Mouse (Mus musculus): ENCODE data around the gene Ltf.
A peak's percentile ranks its signal among the peaks of the same experiment; 100 is the strongest.

The Ltf gene

GRCm38 (mm10) chr9:111019022-111019421 is at the start of gene Ltf:
TSS of gene Ltf (plus strand) at chr9:111019271.
- DNase-seq: peak; percentile 36

GRCm38 (mm10) chr9:110979411-110979810 is 39.7 kb upstream of the Ltf start:
- DNase-seq: no peak

- no peak for DNase-seq
Measured at GRCm38 (mm10) chr9:110982351-110982750, 36.7 kb upstream of the Ltf start.

- no peak for DNase-seq
Measured at GRCm38 (mm10) chr9:110984096-110984495, 35.0 kb upstream of the Ltf start.

GRCm38 (mm10) chr9:110985541-110985940 is 33.5 kb upstream of the Ltf start:
- DNase-seq: no peak

GRCm38 (mm10) chr9:110985951-110986350 is 33.1 kb upstream of the Ltf start:
- DNase-seq: no peak

GRCm38 (mm10) chr9:110987331-110987730 is 31.7 kb upstream of the Ltf start:
- no peak for DNase-seq

- no peak for DNase-seq
Measured at GRCm38 (mm10) chr9:110988078-110988477, 31.0 kb upstream of the Ltf start.

GRCm38 (mm10) chr9:110989141-110989540 is 29.9 kb upstream of the Ltf start:
- DNase-seq: no peak

- DNase-seq: no peak
Measured at GRCm38 (mm10) chr9:110989543-110989942, 29.5 kb upstream of the Ltf start.

GRCm38 (mm10) chr9:110990204-110990603 is 28.9 kb upstream of the Ltf start, which contains the start of gene Rtp3:
TSS of gene Rtp3 (minus strand) at chr9:110990583.
- DNase-seq: no peak

- peak; percentile 21 for DNase-seq
Measured at GRCm38 (mm10) chr9:110993281-110993709, 25.8 kb upstream of the Ltf start.

GRCm38 (mm10) chr9:110994716-110995172 is 24.3 kb upstream of the Ltf start:
- DNase-seq: peak; percentile 85

GRCm38 (mm10) chr9:110997245-110997644 is 21.8 kb upstream of the Ltf start:
- peak; percentile 74 for DNase-seq

- DNase-seq: no peak
Measured at GRCm38 (mm10) chr9:110999056-110999455, 20.0 kb upstream of the Ltf start.

- DNase-seq: no peak
Measured at GRCm38 (mm10) chr9:110999856-111000255, 19.2 kb upstream of the Ltf start.

GRCm38 (mm10) chr9:111001621-111002020 is 17.4 kb upstream of the Ltf start:
- no peak for DNase-seq

GRCm38 (mm10) chr9:111003279-111003678 is 15.8 kb upstream of the Ltf start:
- no peak for DNase-seq

- no peak for DNase-seq
Measured at GRCm38 (mm10) chr9:111006544-111006943, 12.5 kb upstream of the Ltf start.

GRCm38 (mm10) chr9:111009763-111010162 is 9.3 kb upstream of the Ltf start:
- DNase-seq: no peak

GRCm38 (mm10) chr9:111011550-111011949 is 7.5 kb upstream of the Ltf start:
- no peak for DNase-seq

GRCm38 (mm10) chr9:111012041-111012440 is 7.0 kb upstream of the Ltf start:
- DNase-seq: no peak

- DNase-seq: no peak
Measured at GRCm38 (mm10) chr9:111015658-111016057, 3.4 kb upstream of the Ltf start.

GRCm38 (mm10) chr9:111026791-111027190 is 7.7 kb downstream of the Ltf start:
- no peak for DNase-seq

- DNase-seq: no peak
Measured at GRCm38 (mm10) chr9:111033717-111034116, 14.6 kb downstream of the Ltf start.

GRCm38 (mm10) chr9:111039966-111040365 is 20.9 kb downstream of the Ltf start:
- DNase-seq: no peak
